Mouse (Mus musculus): ENCODE data around the gene Unc13c.

DNA sequence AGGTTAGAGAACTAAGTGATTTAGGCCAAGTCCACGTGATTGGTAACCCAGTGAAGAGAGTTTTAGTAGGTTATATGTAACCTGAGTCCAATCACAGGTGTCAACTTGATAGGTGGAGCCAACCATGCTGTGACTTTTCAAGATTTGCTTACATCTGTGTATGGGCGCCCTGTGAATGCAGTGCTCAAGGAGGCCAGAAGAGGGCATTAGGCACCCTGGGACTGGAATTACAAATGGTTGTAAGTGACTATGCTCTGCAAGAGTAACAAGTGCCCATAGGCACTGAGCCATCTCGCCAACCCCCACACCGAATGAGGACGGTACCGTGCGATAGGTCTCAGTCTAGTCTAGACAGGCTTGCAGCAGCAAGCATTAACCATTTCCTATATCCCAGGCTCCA, 305.9 kb downstream of the Unc13c start:
- TF ChIP-seq CTCF (IDR thresholded peaks at IDR 0.05; ENCODE audit: low read depth), result no peak
- no peak for TF ChIP-seq EP300 (IDR thresholded peaks at IDR 0.05; ENCODE audit: low read depth)
